Mouse (Mus musculus) heart, adult 9 months (tissue): ENCODE data around the gene Tulp1.

Experiments used
- DNase-seq, 2 experiments: peaks; one replicate each; pipeline ENCODE4 v3.0.0; 2022; ENCODE audit warnings: low spot score in 2 of 2

Gene Tulp1

DNA sequence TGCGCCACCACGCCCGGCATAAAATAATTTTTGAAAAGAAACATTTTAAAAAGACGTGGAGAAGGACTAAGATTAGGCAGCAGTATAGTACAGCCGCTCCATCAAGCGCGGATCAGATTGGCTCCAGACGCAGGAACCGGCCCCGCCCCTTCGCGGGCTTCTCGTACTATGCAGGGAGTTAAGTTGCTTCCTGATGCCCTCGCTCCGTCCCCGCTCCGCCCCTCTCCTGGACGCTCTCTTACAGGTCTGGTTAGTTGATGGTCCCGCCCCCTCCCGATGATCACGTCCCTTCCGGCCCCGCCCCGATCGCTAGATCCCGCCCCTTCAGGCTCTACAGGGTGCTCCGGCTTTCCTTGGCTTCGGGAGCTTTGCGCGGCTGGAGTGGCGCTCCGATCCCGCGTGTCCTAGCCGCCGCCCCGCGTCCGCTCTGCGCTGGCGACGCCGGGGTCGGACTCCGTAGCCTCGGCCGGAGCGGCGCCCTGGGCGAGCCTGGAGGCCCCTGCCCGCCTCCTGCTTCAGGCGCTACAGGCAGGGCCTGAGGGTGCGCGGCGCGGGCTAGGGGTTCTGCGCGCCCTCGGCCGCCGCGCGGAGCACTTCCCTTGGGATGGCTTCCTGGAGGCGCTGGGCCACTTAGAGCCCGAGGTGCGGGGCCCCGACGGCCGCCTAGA is 51.7 kb downstream of the Tulp1 start, which contains the start of gene Fance:
Gene Fance (plus strand): TSS at position 308 of the 668 bp plus-strand sequence.
- peak; percentile 94 to 95 for DNase-seq

DNA sequence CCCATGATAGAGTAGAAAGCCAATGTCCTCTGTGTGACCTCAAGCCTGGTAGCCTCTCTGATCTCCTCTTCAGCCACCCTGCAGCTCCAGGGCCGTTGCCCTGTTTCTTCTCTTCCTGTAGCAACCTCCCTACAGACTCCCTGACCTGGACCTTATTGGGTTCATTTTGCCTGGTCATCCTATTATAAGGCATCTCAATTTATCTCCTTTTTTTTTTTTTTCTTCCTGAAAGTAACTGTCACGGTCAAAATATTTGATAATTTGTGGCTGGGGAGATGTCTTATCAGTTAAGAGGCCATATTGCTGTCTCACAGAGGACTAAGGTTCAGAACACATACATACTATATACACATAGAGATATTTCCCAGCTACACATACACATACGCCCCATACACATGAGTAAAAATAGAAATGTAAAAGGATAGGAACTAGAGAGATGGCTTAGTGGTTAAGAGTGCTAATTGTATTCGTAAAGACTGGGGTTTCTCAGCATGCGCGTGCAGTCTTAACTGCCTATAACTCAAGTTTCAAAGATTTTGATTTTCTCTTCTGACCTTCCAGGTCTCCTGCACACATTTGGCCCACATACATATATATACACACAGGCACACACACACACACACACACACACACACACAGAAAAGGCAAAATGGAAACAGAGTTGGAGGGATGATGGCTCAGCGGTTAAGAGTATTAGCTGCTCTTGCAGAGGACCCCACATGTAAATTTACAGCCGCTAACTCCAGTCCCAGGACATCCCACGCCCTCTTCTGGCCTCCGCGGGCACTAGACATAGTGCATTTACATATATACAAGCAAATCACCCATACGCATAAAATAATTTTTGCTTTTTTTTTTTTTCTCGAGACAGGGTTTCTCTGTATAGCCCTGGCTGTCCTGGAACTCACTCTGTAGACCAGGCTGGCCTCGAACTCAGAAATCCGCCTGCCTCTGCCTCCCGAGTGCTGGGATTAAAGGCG is 52.5 kb downstream of the Tulp1 start:
- DNase-seq = no peak

DNA sequence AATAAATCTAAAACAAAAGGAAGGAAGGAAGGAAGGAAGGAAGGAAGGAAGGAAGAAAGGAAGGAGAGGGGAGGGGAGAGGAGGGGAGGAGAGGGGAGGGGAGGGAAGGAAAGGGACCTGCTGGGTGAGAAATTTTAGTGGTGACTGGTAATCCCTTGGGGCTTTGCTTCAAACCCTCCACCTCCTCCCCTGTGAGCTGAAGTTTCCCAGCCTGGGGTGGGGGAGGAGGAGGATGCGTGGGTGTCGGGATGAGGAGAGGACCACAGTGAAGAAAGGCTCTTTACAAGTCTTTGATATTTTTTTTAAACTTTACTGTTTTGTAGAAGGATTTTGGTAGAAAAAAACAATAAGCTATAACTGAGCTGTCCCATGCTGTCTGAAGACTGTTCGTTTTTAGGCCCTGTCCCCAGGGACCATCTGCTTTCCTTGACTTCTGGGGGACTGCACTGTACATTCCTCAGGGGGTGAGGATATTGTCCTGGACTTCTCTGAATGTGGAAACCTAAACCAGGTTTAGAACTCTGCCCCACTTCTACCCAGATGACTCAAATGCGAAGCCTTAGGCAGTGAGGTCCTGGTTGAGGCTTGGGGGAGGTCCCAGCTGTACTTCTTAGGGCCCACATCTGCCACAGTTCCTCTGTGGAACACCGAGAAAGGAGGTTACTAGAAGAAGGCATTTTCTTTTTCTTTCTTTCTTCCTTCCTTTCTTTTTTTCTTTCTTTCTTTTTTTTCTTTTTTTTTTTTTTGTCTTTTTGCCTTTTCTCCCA is 53.5 kb downstream of the Tulp1 start:
- DNase-seq = no peak

DNA sequence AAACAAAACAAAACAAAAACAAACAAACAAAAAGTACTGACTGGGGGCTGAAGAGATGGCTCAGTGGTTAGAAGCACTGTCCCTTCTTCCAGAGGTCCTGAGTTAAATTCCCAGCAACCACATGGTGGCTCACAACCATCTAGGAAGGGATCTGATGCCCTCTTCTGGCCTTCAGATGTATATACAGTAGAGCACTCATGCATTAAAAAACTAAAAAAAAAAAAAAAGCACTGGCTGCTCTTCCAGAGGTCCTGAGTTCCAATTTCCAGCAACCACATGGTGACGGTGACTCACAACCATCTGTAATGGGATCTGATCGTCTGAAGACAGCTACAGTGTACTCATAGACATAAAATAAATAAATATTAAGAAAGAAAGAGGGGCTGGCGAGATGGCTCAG is 54.2 kb downstream of the Tulp1 start:
- no peak for DNase-seq

DNA sequence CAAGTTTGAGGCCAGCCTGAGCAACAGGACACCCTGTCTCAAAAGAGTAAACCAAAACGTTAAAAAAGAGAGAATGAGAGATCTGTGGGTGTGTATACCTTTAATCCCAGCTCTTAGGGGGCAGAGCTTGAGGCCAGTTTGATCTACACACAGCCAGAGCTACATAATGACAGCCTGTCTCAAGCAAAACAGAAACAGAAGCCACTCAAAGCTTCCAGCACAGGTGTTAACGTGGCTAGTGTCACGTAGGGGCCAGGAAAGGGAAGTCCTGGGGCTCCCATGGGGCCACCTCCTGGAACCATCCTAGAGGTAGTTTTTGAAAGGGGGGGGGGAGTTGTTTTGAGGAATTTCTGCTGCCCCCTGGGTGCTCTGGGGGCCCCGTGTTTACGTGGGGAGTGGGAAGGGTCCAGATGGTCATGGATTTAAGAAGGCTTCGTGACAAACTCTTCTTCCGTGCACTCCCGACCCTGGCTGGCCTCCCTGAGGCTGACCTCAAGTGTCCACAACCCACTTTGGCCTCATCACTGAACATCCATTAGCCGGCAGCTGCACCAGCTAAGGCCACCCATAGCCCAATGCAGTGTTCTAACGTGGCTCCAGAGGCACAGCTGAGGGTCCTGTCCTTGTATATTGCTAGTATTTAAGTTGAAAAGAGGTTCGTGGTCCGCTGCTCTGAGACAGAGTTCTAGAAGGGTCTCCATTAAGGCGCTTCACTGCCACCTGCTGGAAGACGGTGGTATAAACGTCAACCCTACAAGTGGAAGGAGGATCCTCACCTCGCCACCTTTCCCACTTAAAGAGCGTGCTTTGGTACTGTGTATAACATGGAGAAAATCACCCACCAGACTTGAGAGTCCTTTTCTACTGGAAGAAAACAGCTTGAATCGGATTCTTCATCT is 56.5 kb downstream of the Tulp1 start:
- peak; percentile 72 to 91 for DNase-seq

DNA sequence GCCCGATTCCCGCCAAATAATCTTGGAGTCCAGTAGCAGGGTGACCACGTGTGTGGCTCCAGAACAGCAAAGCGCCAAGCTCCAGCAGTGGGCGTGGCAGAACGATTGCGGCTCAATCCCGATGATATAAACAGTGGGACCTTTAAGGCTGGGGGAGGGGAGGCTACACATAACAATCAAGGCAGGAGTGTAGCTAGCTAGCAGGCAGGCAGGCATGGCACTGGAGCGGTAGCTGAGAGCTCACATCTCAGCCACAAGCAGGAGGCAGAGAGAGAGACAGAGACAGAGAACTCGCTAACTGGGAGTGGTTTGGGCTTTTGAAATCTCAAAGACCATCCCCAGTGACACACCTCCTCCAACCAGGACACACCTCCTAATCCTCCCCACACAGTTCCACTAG is 59.9 kb downstream of the Tulp1 start:
- no peak for DNase-seq
